Mouse (Mus musculus): Measurements from ENCODE around the gene Pla2g16. TPM values are rescaled to one million over a fixed set of nuclear protein-coding genes. Genes with fewer than 3 reads are reported as not detected.

The Pla2g16 gene
- polyA plus RNA-seq, 1 experiment from 2014 or later, result 63.1 TPM

- no peaks in the 10 kb centered on the region for H3K36me3 ChIP-seq (ENCODE audit: control insufficient read depth, insufficient read depth, low read length)
- H3K27ac ChIP-seq (replicated peaks in 1 of 2; ENCODE audit: control insufficient read depth in 1 of 2, insufficient read depth in 1 of 2, low read depth in 2 of 2, low read length in 2 of 2), result no peak overlapping the region
- 82% methylated on average over 7 of the region's 7 CpGs for WGBS
- no peaks in the 10 kb centered on the region for H3K9me3 ChIP-seq (ENCODE audit: control insufficient read depth, low read length)
- H3K4me1 ChIP-seq (ENCODE audit: control insufficient read depth in 2 of 2, insufficient read depth in 2 of 2, low read length in 2 of 2), result peaks cover 2 to 9% of the 10 kb centered on the region in 2 experiments; a peak in 2 of 4 replicates
- H3K9ac ChIP-seq (ENCODE audit: low read length), result no peak overlapping the region
- no peak overlapping the region for H3K4me3 ChIP-seq (ENCODE audit: control insufficient read depth in 1 of 2, insufficient read depth in 1 of 2, low read depth in 1 of 2, low read length in 2 of 2)
- H3K27me3 ChIP-seq (ENCODE audit: control insufficient read depth, insufficient read depth, low read length), result peaks cover 20% of the 10 kb centered on the region; the same call in 1 of the 2 replicates
- no peak for ATAC-seq (ENCODE audit: insufficient number of reproducible peaks, insufficient read depth, low FRiP score, low read depth)
- H3K4me2 ChIP-seq (ENCODE audit: low read length), result no peak overlapping the region
These were observed 55.9 kb downstream of the Pla2g16 start for GRCm38 (mm10) chr19:7613151-7613550.

GRCm38 (mm10) chr19:7616231-7616930 is 59.1 kb downstream of the Pla2g16 start:
- Histone ChIP-seq H3K4me1 (ENCODE audit: control insufficient read depth in 2 of 2, insufficient read depth in 2 of 2, low read length in 2 of 2) (peaks cover 2 to 9% of the 10 kb centered on the region in 2 experiments; a peak in 2 of 4 replicates), H3K4me2 (ENCODE audit: low read length) (no peak overlapping the region), H3K27ac (replicated peaks in 1 of 2; ENCODE audit: control insufficient read depth in 1 of 2, insufficient read depth in 1 of 2, low read depth in 2 of 2, low read length in 2 of 2) (no peak overlapping the region), H3K4me3 (ENCODE audit: control insufficient read depth in 1 of 2, insufficient read depth in 1 of 2, low read depth in 1 of 2, low read length in 2 of 2) (no peak overlapping the region), H3K36me3 (ENCODE audit: control insufficient read depth, insufficient read depth, low read length) (no peaks in the 10 kb centered on the region), H3K9me3 (ENCODE audit: control insufficient read depth, low read length) (no peaks in the 10 kb centered on the region), H3K27me3 (ENCODE audit: control insufficient read depth, insufficient read depth, low read length) (peaks cover 19% of the 10 kb centered on the region; the same call in 1 of the 2 replicates), H3K9ac (ENCODE audit: low read length) (no peak overlapping the region)
- no peak for ATAC-seq (ENCODE audit: insufficient number of reproducible peaks, insufficient read depth, low FRiP score, low read depth)
- WGBS, result 73% methylated on average over 5 of the region's 5 CpGs

GRCm38 (mm10) chr19:7617085-7617484 is 59.8 kb downstream of the Pla2g16 start:
- peaks cover 12% of the 10 kb centered on the region; the same call in 1 of the 2 replicates for H3K27me3 ChIP-seq (ENCODE audit: control insufficient read depth, insufficient read depth, low read length)
- no peak overlapping the region for H3K9ac ChIP-seq (ENCODE audit: low read length)
- H3K27ac ChIP-seq (replicated peaks in 1 of 2; ENCODE audit: control insufficient read depth in 1 of 2, insufficient read depth in 1 of 2, low read depth in 2 of 2, low read length in 2 of 2), result no peak overlapping the region
- no peaks in the 10 kb centered on the region for H3K9me3 ChIP-seq (ENCODE audit: control insufficient read depth, low read length)
- no peak overlapping the region for H3K4me3 ChIP-seq (ENCODE audit: control insufficient read depth in 1 of 2, insufficient read depth in 1 of 2, low read depth in 1 of 2, low read length in 2 of 2)
- no peaks in the 10 kb centered on the region for H3K36me3 ChIP-seq (ENCODE audit: control insufficient read depth, insufficient read depth, low read length)
- WGBS, result 63% methylated on average over 3 of the region's 3 CpGs
- H3K4me1 ChIP-seq (ENCODE audit: control insufficient read depth in 2 of 2, insufficient read depth in 2 of 2, low read length in 2 of 2), result peaks cover 0 to 6% of the 10 kb centered on the region in 2 experiments; a peak in 2 of 4 replicates
- no peak for ATAC-seq (ENCODE audit: insufficient number of reproducible peaks, insufficient read depth, low FRiP score, low read depth)
- no peak overlapping the region for H3K4me2 ChIP-seq (ENCODE audit: low read length)

GRCm38 (mm10) chr19:7617696-7618095 is 60.4 kb downstream of the Pla2g16 start:
- no peaks in the 10 kb centered on the region for H3K9me3 ChIP-seq (ENCODE audit: control insufficient read depth, low read length)
- H3K36me3 ChIP-seq (ENCODE audit: control insufficient read depth, insufficient read depth, low read length), result no peaks in the 10 kb centered on the region
- H3K4me3 ChIP-seq (ENCODE audit: control insufficient read depth in 1 of 2, insufficient read depth in 1 of 2, low read depth in 1 of 2, low read length in 2 of 2), result no peak overlapping the region
- 26% methylated on average over 7 of the region's 7 CpGs for WGBS
- ATAC-seq (ENCODE audit: insufficient number of reproducible peaks, insufficient read depth, low FRiP score, low read depth), result no peak
- H3K27me3 ChIP-seq (ENCODE audit: control insufficient read depth, insufficient read depth, low read length), result peaks cover 6% of the 10 kb centered on the region; the same call in 1 of the 2 replicates
- no peak overlapping the region for H3K27ac ChIP-seq (replicated peaks in 1 of 2; ENCODE audit: control insufficient read depth in 1 of 2, insufficient read depth in 1 of 2, low read depth in 2 of 2, low read length in 2 of 2)
- peak overlapping the region; percentile 46 for H3K4me2 ChIP-seq (ENCODE audit: low read length)
- H3K9ac ChIP-seq (ENCODE audit: low read length), result no peak overlapping the region
- H3K4me1 ChIP-seq (ENCODE audit: control insufficient read depth in 2 of 2, insufficient read depth in 2 of 2, low read length in 2 of 2), result peaks cover 0 to under 1% of the 10 kb centered on the region in 2 experiments; a peak in 1 of 4 replicates

- no peaks in the 10 kb centered on the region for H3K9me3 ChIP-seq (ENCODE audit: control insufficient read depth, low read length)
- no peak overlapping the region for H3K9ac ChIP-seq (ENCODE audit: low read length)
- no peak overlapping the region for H3K27ac ChIP-seq (replicated peaks in 1 of 2; ENCODE audit: control insufficient read depth in 1 of 2, insufficient read depth in 1 of 2, low read depth in 2 of 2, low read length in 2 of 2)
- no peak overlapping the region for H3K4me3 ChIP-seq (ENCODE audit: control insufficient read depth in 1 of 2, insufficient read depth in 1 of 2, low read depth in 1 of 2, low read length in 2 of 2)
- no peak overlapping the region for H3K4me2 ChIP-seq (ENCODE audit: low read length)
- no peaks in the 10 kb centered on the region for H3K36me3 ChIP-seq (ENCODE audit: control insufficient read depth, insufficient read depth, low read length)
- H3K4me1 ChIP-seq (ENCODE audit: control insufficient read depth in 2 of 2, insufficient read depth in 2 of 2, low read length in 2 of 2), result no peaks in the 10 kb centered on the region
- no peak for ATAC-seq (ENCODE audit: insufficient number of reproducible peaks, insufficient read depth, low FRiP score, low read depth)
- no peaks in the 10 kb centered on the region for H3K27me3 ChIP-seq (ENCODE audit: control insufficient read depth, insufficient read depth, low read length)
These were observed 75.8 kb downstream of the Pla2g16 start for GRCm38 (mm10) chr19:7633021-7633420.

- Histone ChIP-seq H3K4me1 (ENCODE audit: control insufficient read depth in 2 of 2, insufficient read depth in 2 of 2, low read length in 2 of 2) (no peaks in the 10 kb centered on the region), H3K36me3 (ENCODE audit: control insufficient read depth, insufficient read depth, low read length) (no peaks in the 10 kb centered on the region), H3K27ac (replicated peaks in 1 of 2; ENCODE audit: control insufficient read depth in 1 of 2, insufficient read depth in 1 of 2, low read depth in 2 of 2, low read length in 2 of 2) (no peak overlapping the region), H3K9me3 (ENCODE audit: control insufficient read depth, low read length) (no peaks in the 10 kb centered on the region), H3K4me2 (ENCODE audit: low read length) (no peak overlapping the region), H3K4me3 (ENCODE audit: control insufficient read depth in 1 of 2, insufficient read depth in 1 of 2, low read depth in 1 of 2, low read length in 2 of 2) (no peak overlapping the region), H3K27me3 (ENCODE audit: control insufficient read depth, insufficient read depth, low read length) (no peaks in the 10 kb centered on the region), H3K9ac (ENCODE audit: low read length) (no peak overlapping the region)
- ATAC-seq (ENCODE audit: insufficient number of reproducible peaks, insufficient read depth, low FRiP score, low read depth), result no peak
- WGBS, result 69% methylated on average over 1 of the region's 1 CpGs
These were observed 76.5 kb downstream of the Pla2g16 start for GRCm38 (mm10) chr19:7633786-7634185.

All from heart, embryonic 14.5 days (tissue).